27 mouse cellular contexts compared by ENCODE assay signal in the genomic region with DNA sequence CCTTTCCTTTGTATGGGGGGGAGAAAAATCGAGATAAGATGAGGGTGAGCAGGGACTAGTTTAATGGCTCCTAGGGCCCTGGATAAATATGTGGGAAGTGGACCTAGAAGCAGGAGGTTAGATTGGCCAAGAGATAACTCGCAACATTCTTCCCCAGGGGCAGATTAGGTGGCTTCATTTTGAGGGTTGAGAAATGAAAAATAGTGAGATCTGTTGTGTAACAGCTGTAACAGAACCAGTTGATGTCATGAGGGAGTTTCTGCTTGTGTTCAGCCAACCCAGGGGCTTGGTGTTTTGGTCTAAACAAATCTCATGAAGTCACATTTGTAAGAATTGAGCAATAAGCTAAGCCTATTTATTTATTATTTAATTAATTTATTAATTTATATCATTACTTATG. TPM values are rescaled to one million over a fixed set of nuclear protein-coding genes. Genes with fewer than 3 reads are reported as not detected.
A peak's percentile ranks its signal among the peaks of the same experiment; 100 is the strongest.
DNase-seq lines count a peak whose midpoint lies in the region; ATAC-seq and TF ChIP-seq lines count a peak whose summit lies in the region.
"Had no signal": no experiment of that assay in that cellular context is flagged by ENCODE, and none has a peak within 500 bp of the region (broad histone marks: within the 10 kb centered on the region; RNA-seq: fewer than 3 reads in every experiment).

No protein-coding gene starts in this region.

- no peak for TF ChIP-seq CTCF in kidney, adult 2 months (conservative IDR thresholded peaks at IDR 0.05; ENCODE audit: insufficient read depth, insufficient read length, low read depth, low read length)
- TF ChIP-seq CTCF in MEL (IDR thresholded peaks at IDR 0.05 in 2 of 3, conservative IDR thresholded peaks at IDR 0.05 in 1 of 3; ENCODE audit: control insufficient read depth in 1 of 3, insufficient read depth in 1 of 3, low read depth in 2 of 3, low read length in 3 of 3, poor library complexity in 1 of 3, severe bottlenecking in 1 of 3) = no peak

- H3K36me3 ChIP-seq in kidney, adult 2 months (ENCODE audit: control insufficient read depth, insufficient read depth, low read length) = no peaks in the 10 kb centered on the region
- peaks cover 12% of the 10 kb centered on the region for H3K36me3 ChIP-seq in kidney, embryonic 16.5 days (ENCODE audit: insufficient read depth, low read length)
- H3K36me3 ChIP-seq in MEL (ENCODE audit: control insufficient read depth in 1 of 2, insufficient read depth in 2 of 2, low read length in 2 of 2) = peaks cover 10 to 22% of the 10 kb centered on the region in 2 experiments
- H3K36me3 ChIP-seq in liver, embryonic 15.5 days (replicated peaks) = peaks cover 70% of the 10 kb centered on the region
- H3K36me3 ChIP-seq in intestine, embryonic 16.5 days (ENCODE audit: control insufficient read depth, insufficient read depth, low read length) = no peaks in the 10 kb centered on the region
- H3K36me3 ChIP-seq in hindbrain, embryonic 10.5 days = peaks cover 5% of the 10 kb centered on the region
- H3K36me3 ChIP-seq: hindbrain, embryonic 15.5 days had no signal

- TF ChIP-seq POLR2A in kidney, adult 2 months (IDR thresholded peaks at IDR 0.05; ENCODE audit: low read depth, low read length) = no peak
- no peak for TF ChIP-seq POLR2A in MEL (IDR thresholded peaks at IDR 0.05; ENCODE audit: control insufficient read depth in 1 of 2, insufficient read depth in 1 of 2, low read depth in 1 of 2, low read length in 2 of 2, poor library complexity in 1 of 2)

- TF ChIP-seq RAD21 in MEL (IDR thresholded peaks at IDR 0.05; ENCODE audit: low read depth, low read length) = no peak

- H3K4me3 ChIP-seq in kidney, adult 2 months (ENCODE audit: insufficient read depth, low read depth, low read length) = no peak overlapping the region
- H3K4me3 ChIP-seq in kidney, embryonic 16.5 days (ENCODE audit: low read length) = no peak overlapping the region
- H3K4me3 ChIP-seq in MEL (ENCODE audit: control insufficient read depth in 1 of 2, insufficient read depth in 1 of 2, low read depth in 2 of 2, low read length in 2 of 2) = no peak overlapping the region
- H3K4me3 ChIP-seq in liver, embryonic 15.5 days (replicated peaks) = peak overlapping the region; percentile 80; the same call in 1 of the 2 replicates
- no peak overlapping the region for H3K4me3 ChIP-seq in intestine, embryonic 16.5 days (ENCODE audit: low read length)
- H3K4me3 ChIP-seq in hindbrain, embryonic 10.5 days = no peak overlapping the region
- H3K4me3 ChIP-seq: embryonic facial prominence, embryonic 12.5 days; heart, embryonic 13.5 days; hindbrain, embryonic 15.5 days; intestine, embryonic 15.5 days; kidney, embryonic 15.5 days; limb, embryonic 13.5 days had no signal

- no peaks in the 10 kb centered on the region for H3K27me3 ChIP-seq in kidney, adult 2 months (replicated peaks; ENCODE audit: control insufficient read depth, insufficient read depth, low read length)
- H3K27me3 ChIP-seq in kidney, embryonic 16.5 days (ENCODE audit: insufficient read depth, low read length) = no peaks in the 10 kb centered on the region
- H3K27me3 ChIP-seq in MEL (ENCODE audit: control insufficient read depth in 1 of 2, insufficient read depth in 2 of 2, low read length in 2 of 2) = no peaks in the 10 kb centered on the region
- no peaks in the 10 kb centered on the region for H3K27me3 ChIP-seq in liver, embryonic 15.5 days
- H3K27me3 ChIP-seq in intestine, embryonic 16.5 days (replicated peaks; ENCODE audit: control insufficient read depth, insufficient read depth, low read length) = no peaks in the 10 kb centered on the region
- H3K27me3 ChIP-seq in hindbrain, embryonic 10.5 days (ENCODE audit: insufficient read depth, poor library complexity, severe bottlenecking) = no peaks in the 10 kb centered on the region
- H3K27me3 ChIP-seq: embryonic facial prominence, embryonic 12.5 days; heart, embryonic 13.5 days; hindbrain, embryonic 15.5 days; intestine, embryonic 15.5 days; kidney, embryonic 15.5 days; limb, embryonic 13.5 days had no signal

- H3K4me1 ChIP-seq in kidney, adult 2 months (ENCODE audit: control insufficient read depth, insufficient read depth, low read length) = no peaks in the 10 kb centered on the region
- H3K4me1 ChIP-seq in kidney, embryonic 16.5 days (ENCODE audit: insufficient read depth, low read length) = peaks cover 19% of the 10 kb centered on the region
- H3K4me1 ChIP-seq in MEL (ENCODE audit: control insufficient read depth in 1 of 2, insufficient read depth in 2 of 2, low read length in 2 of 2) = peaks cover 9 to 20% of the 10 kb centered on the region in 2 experiments
- H3K4me1 ChIP-seq in liver, embryonic 15.5 days (replicated peaks) = peaks cover 69% of the 10 kb centered on the region
- H3K4me1 ChIP-seq in intestine, embryonic 16.5 days (ENCODE audit: control insufficient read depth, insufficient read depth, low read length) = peaks cover 18% of the 10 kb centered on the region
- H3K4me1 ChIP-seq in hindbrain, embryonic 10.5 days (replicated peaks) = peaks cover 22% of the 10 kb centered on the region
- H3K4me1 ChIP-seq: hindbrain, embryonic 15.5 days had no signal

- ATAC-seq in kidney, embryonic 16.5 days (ENCODE audit: low FRiP score, low TSS enrichment) = no peak
- ATAC-seq in liver, embryonic 15.5 days (ENCODE audit: insufficient read depth) = no peak
- ATAC-seq in intestine, embryonic 16.5 days = no peak
- ATAC-seq: forebrain, embryonic 16.5 days; intestine, embryonic 15.5 days had no signal

- H3K9me3 ChIP-seq in kidney, embryonic 16.5 days (ENCODE audit: low read length) = no peaks in the 10 kb centered on the region
- no peaks in the 10 kb centered on the region for H3K9me3 ChIP-seq in MEL (replicated peaks; ENCODE audit: insufficient read depth, low read length)
- no peaks in the 10 kb centered on the region for H3K9me3 ChIP-seq in liver, embryonic 15.5 days (replicated peaks)
- H3K9me3 ChIP-seq in intestine, embryonic 16.5 days (ENCODE audit: control insufficient read depth, low read length) = no peaks in the 10 kb centered on the region
- H3K9me3 ChIP-seq in hindbrain, embryonic 10.5 days = no peaks in the 10 kb centered on the region
- H3K9me3 ChIP-seq: heart, embryonic 13.5 days; hindbrain, embryonic 15.5 days; intestine, embryonic 15.5 days; kidney, embryonic 15.5 days; limb, embryonic 13.5 days had no signal

- 53% methylated on average over 2 of the region's 2 CpGs for WGBS in kidney, adult 2 months
- 66% methylated on average over 2 of the region's 2 CpGs for WGBS in kidney, embryonic 16.5 days
- 55% methylated on average over 2 of the region's 2 CpGs for WGBS in liver, embryonic 15.5 days (ENCODE audit: insufficient replicate concordance)
- WGBS in intestine, embryonic 16.5 days = 76% methylated on average over 2 of the region's 2 CpGs
- 91% methylated on average over 2 of the region's 2 CpGs for WGBS in hindbrain, embryonic 10.5 days

- no peak overlapping the region for H3K4me2 ChIP-seq in kidney, embryonic 16.5 days (replicated peaks; ENCODE audit: low read depth, low read length)
- H3K4me2 ChIP-seq in liver, embryonic 15.5 days = peak overlapping the region; percentile 68
- no peak overlapping the region for H3K4me2 ChIP-seq in intestine, embryonic 16.5 days (ENCODE audit: low read depth, low read length)
- H3K4me2 ChIP-seq: embryonic facial prominence, embryonic 12.5 days; hindbrain, embryonic 15.5 days; intestine, embryonic 15.5 days; kidney, embryonic 15.5 days; limb, embryonic 13.5 days had no signal

- H3K9ac ChIP-seq in kidney, embryonic 16.5 days (replicated peaks; ENCODE audit: low read length) = no peak overlapping the region
- no peak overlapping the region for H3K9ac ChIP-seq in MEL (ENCODE audit: control insufficient read depth, low read depth, low read length, poor library complexity, severe bottlenecking)
- no peak overlapping the region for H3K9ac ChIP-seq in liver, embryonic 15.5 days
- H3K9ac ChIP-seq in intestine, embryonic 16.5 days (ENCODE audit: low read depth, low read length) = no peak overlapping the region
- H3K9ac ChIP-seq: embryonic facial prominence, embryonic 12.5 days; heart, embryonic 13.5 days; hindbrain, embryonic 15.5 days; intestine, embryonic 15.5 days; kidney, embryonic 15.5 days; limb, embryonic 13.5 days had no signal

- DNase-seq in adrenal gland, postnatal 10 days = peak; percentile 29
- DNase-seq in adrenal gland, postnatal 4 days (ENCODE audit: low spot score in 2 of 2) = no peak
- DNase-seq in kidney, adult 2 months = peak; percentile 8
- no peak for DNase-seq in MEL (ENCODE audit: low read depth, low spot score)
- no peak for DNase-seq in hindbrain, embryonic 10.5 days (ENCODE audit: low spot score)
- DNase-seq: cerebellum, adult 9-10 months; right cerebral cortex, postnatal 25 days; thymus, adult 2 months had no signal

- peaks cover 28% of the 10 kb centered on the region for H3K79me2 ChIP-seq in MEL (ENCODE audit: control insufficient read depth, insufficient read depth, low read length, poor library complexity)

- no peak for TF ChIP-seq EP300 in MEL (IDR thresholded peaks at IDR 0.05; ENCODE audit: low read depth in 1 of 2, low read length in 2 of 2)

- no peak overlapping the region for H3K27ac ChIP-seq in kidney, adult 2 months (ENCODE audit: insufficient read depth, low read depth, low read length)
- H3K27ac ChIP-seq in kidney, embryonic 16.5 days (ENCODE audit: low read length) = no peak overlapping the region
- no peak overlapping the region for H3K27ac ChIP-seq in MEL (ENCODE audit: control insufficient read depth, low read depth, low read length)
- peak overlapping the region; percentile 99 for H3K27ac ChIP-seq in liver, embryonic 15.5 days (replicated peaks)
- H3K27ac ChIP-seq in intestine, embryonic 16.5 days (ENCODE audit: low read length) = no peak overlapping the region
- no peak overlapping the region for H3K27ac ChIP-seq in hindbrain, embryonic 10.5 days
- H3K27ac ChIP-seq: embryonic facial prominence, embryonic 12.5 days; heart, embryonic 13.5 days; hindbrain, embryonic 15.5 days; intestine, embryonic 15.5 days; kidney, embryonic 15.5 days; limb, embryonic 13.5 days had no signal

RNA-seq across cellular contexts. Expression of a gene that starts 5.0 kb away (rescaled TPM):
- total RNA-seq in adrenal gland, postnatal 10 days (2021) = 10 to 100 TPM; 56.3 to 69.7 TPM
- total RNA-seq in adrenal gland, postnatal 4 days (2021) = 10 to 100 TPM; 66.4 to 68.4 TPM
- polyA plus RNA-seq in kidney, adult 2 months (2012; rRNA removed) = 60.8 and 62.2 TPM in 2 replicates
- 57.4 and 58.0 TPM in 2 replicates for polyA plus RNA-seq in kidney, embryonic 16.5 days (2015; fragmentation: Nextera tagmentation; extraction: Ambion mirVana)
- total RNA-seq in MEL (2012; rRNA removed) = 82.5 and 91.5 TPM in 2 replicates
- polyA plus RNA-seq in MEL (2012; ENCODE audit: insufficient read depth in 1 of 2, insufficient read length in 2 of 2, low read depth in 1 of 2, low replicate concordance in 2 of 2, missing spikeins in 1 of 2) = 10 to 100 TPM in 1 of 2 experiments, not detected in 1; 90.6 TPM
- 113 and 114 TPM in 2 replicates for polyA plus RNA-seq in liver, embryonic 15.5 days (2015; fragmentation: Nextera tagmentation; extraction: Ambion mirVana)
- 43.7 and 47.7 TPM in 2 replicates for polyA plus RNA-seq in intestine, embryonic 16.5 days (2015; fragmentation: Nextera tagmentation; extraction: Ambion mirVana)
- polyA plus RNA-seq in hindbrain, embryonic 10.5 days (2016; fragmentation: Nextera tagmentation; extraction: Ambion mirVana) = 21.5 and 26.6 TPM in 2 replicates

RNA-seq across cellular contexts. Expression of a gene that starts 38.9 kb away (rescaled TPM):
- 10 to 100 TPM in 1 of 2 experiments, 1 to 10 TPM in 1; 5.4 to 14.4 TPM for total RNA-seq in adrenal gland, postnatal 10 days (2021)
- 1 to 10 TPM; 2.2 to 7.8 TPM for total RNA-seq in adrenal gland, postnatal 4 days (2021)
- 0.16 TPM in 1 of 2 replicates, not detected in the other for polyA plus RNA-seq in kidney, adult 2 months (2012; rRNA removed)
- polyA plus RNA-seq in kidney, embryonic 16.5 days (2015; fragmentation: Nextera tagmentation; extraction: Ambion mirVana) = 0.36 TPM in 1 of 2 replicates, not detected in the other
- 0.42 TPM in 1 of 2 replicates, not detected in the other for total RNA-seq in MEL (2012; rRNA removed)
- polyA plus RNA-seq in MEL (2012; ENCODE audit: insufficient read depth in 1 of 2, insufficient read length in 2 of 2, low read depth in 1 of 2, low replicate concordance in 2 of 2, missing spikeins in 1 of 2) = under 1 TPM in 1 of 2 experiments, not detected in 1; 0.17 TPM
- 26.7 and 68.4 TPM in 2 replicates for polyA plus RNA-seq in liver, embryonic 15.5 days (2015; fragmentation: Nextera tagmentation; extraction: Ambion mirVana)
- polyA plus RNA-seq in intestine, embryonic 16.5 days (2015; fragmentation: Nextera tagmentation; extraction: Ambion mirVana) = 1.0 TPM in 1 of 2 replicates, not detected in the other
- not detected in 2 replicates for polyA plus RNA-seq in hindbrain, embryonic 10.5 days (2016; fragmentation: Nextera tagmentation; extraction: Ambion mirVana)
- total RNA-seq: heart, postnatal 25 days; layer of hippocampus, postnatal 14 days; left cerebral cortex, postnatal 10 days; midbrain, postnatal 0 days had no signal
- polyA plus RNA-seq: cortical plate, adult 2 months; forebrain, embryonic 16.5 days; G1E; lung, embryonic 16.5 days; midbrain, postnatal 0 days had no signal

RNA-seq across cellular contexts. Expression of a gene that starts 46.7 kb away (rescaled TPM):
- under 1 TPM; 0.48 to 0.73 TPM for total RNA-seq in adrenal gland, postnatal 10 days (2021)
- total RNA-seq in adrenal gland, postnatal 4 days (2021) = under 1 TPM; 0.50 to 0.73 TPM
- 0.28 TPM in 1 of 2 replicates, not detected in the other for polyA plus RNA-seq in kidney, adult 2 months (2012; rRNA removed)
- not detected in 2 replicates for polyA plus RNA-seq in kidney, embryonic 16.5 days (2015; fragmentation: Nextera tagmentation; extraction: Ambion mirVana)
- not detected in 2 replicates for total RNA-seq in MEL (2012; rRNA removed)
- polyA plus RNA-seq in MEL (2012; ENCODE audit: insufficient read depth in 1 of 2, insufficient read length in 2 of 2, low read depth in 1 of 2, low replicate concordance in 2 of 2, missing spikeins in 1 of 2) = not detected
- polyA plus RNA-seq in liver, embryonic 15.5 days (2015; fragmentation: Nextera tagmentation; extraction: Ambion mirVana) = 1.8 and 6.4 TPM in 2 replicates
- not detected in 2 replicates for polyA plus RNA-seq in intestine, embryonic 16.5 days (2015; fragmentation: Nextera tagmentation; extraction: Ambion mirVana)
- polyA plus RNA-seq in hindbrain, embryonic 10.5 days (2016; fragmentation: Nextera tagmentation; extraction: Ambion mirVana) = not detected in 2 replicates
- total RNA-seq: heart, postnatal 25 days; layer of hippocampus, postnatal 14 days; left cerebral cortex, postnatal 10 days; midbrain, postnatal 0 days had no signal
- polyA plus RNA-seq: cortical plate, adult 2 months; embryonic facial prominence, embryonic 12.5 days; forebrain, embryonic 16.5 days; hindbrain, embryonic 15.5 days; intestine, embryonic 15.5 days; kidney, embryonic 15.5 days; large intestine, adult 2 months; limb, embryonic 13.5 days; lung, embryonic 16.5 days; midbrain, postnatal 0 days; urinary bladder, adult 2 months had no signal

RNA-seq across cellular contexts. Expression of a gene that starts 54.8 kb away (rescaled TPM):
- 1 to 10 TPM; 1.3 to 2.1 TPM for total RNA-seq in adrenal gland, postnatal 10 days (2021)
- 1 to 10 TPM; 2.2 to 3.4 TPM for total RNA-seq in adrenal gland, postnatal 4 days (2021)
- polyA plus RNA-seq in kidney, adult 2 months (2012; rRNA removed) = 1.4 and 1.5 TPM in 2 replicates
- 1.0 and 1.5 TPM in 2 replicates for polyA plus RNA-seq in kidney, embryonic 16.5 days (2015; fragmentation: Nextera tagmentation; extraction: Ambion mirVana)
- 0.12 TPM in 1 of 2 replicates, not detected in the other for total RNA-seq in MEL (2012; rRNA removed)
- polyA plus RNA-seq in MEL (2012; ENCODE audit: insufficient read depth in 1 of 2, insufficient read length in 2 of 2, low read depth in 1 of 2, low replicate concordance in 2 of 2, missing spikeins in 1 of 2) = 1 to 10 TPM in 1 of 2 experiments, not detected in 1; 1.1 TPM
- 0.09 TPM in 2 replicates for polyA plus RNA-seq in liver, embryonic 15.5 days (2015; fragmentation: Nextera tagmentation; extraction: Ambion mirVana)
- polyA plus RNA-seq in intestine, embryonic 16.5 days (2015; fragmentation: Nextera tagmentation; extraction: Ambion mirVana) = 0.57 and 0.61 TPM in 2 replicates
- 3.8 and 4.0 TPM in 2 replicates for polyA plus RNA-seq in hindbrain, embryonic 10.5 days (2016; fragmentation: Nextera tagmentation; extraction: Ambion mirVana)
- total RNA-seq: G1E had no signal
- polyA plus RNA-seq: G1E had no signal

Comparison
In these comparisons a context has a peak if more than half of its experiments do, and no peak if none do; other contexts are left out.
1. DNase-seq: peak in adrenal gland, postnatal 10 days (single experiment) and kidney, adult 2 months (single experiment); none in adrenal gland, postnatal 4 days (0 of 2), MEL (single experiment) and hindbrain, embryonic 10.5 days (single experiment).
2. RNA of a gene that starts 38.9 kb away (polyA plus RNA-seq): 26.7 to 68.4 TPM in liver, embryonic 15.5 days; 1.0 TPM in intestine, embryonic 16.5 days, 0.17 TPM in MEL, 0.16 TPM in kidney, adult 2 months, not detected in hindbrain, embryonic 10.5 days and 0.36 TPM in kidney, embryonic 16.5 days; every median in the first group is over 10 times any median in the second.